Mouse (Mus musculus): ENCODE measurements at regions not wholly inside any gene's neighbourhood (a gene's known extent, or its start where the extent isn't known, plus 50 kb on each side); places are given as distances from the start of the nearest gene placed in this dataset.

- no peak for DNase-seq
Measured at GRCm38 (mm10) chr10:116726031-116726430, 144.7 kb upstream of the Cnot2 start.

DNA sequence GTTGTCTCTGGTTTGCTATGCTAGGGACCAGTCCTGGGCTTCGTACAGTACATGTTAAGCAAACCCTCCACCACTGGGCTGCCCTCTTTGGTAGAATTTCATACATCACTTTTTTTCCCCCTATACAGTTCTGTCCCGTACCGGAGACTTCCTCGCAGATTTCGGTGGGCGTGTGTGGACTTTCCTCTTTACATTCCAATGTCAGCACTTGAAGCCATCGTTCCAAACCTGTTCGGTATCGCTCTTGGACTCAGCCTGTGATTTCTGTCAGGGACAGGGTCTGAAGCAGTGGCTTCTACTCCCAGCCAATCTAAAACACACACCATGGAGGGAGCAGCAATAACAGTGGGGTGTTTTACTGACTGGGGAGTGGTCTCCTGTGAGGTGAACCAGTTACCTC lies 140.7 kb upstream of the Cnot2 start:
- no peak for DNase-seq

- no peak for DNase-seq
Measured at GRCm38 (mm10) chr10:116719616-116720015, 138.3 kb upstream of the Cnot2 start.

DNA sequence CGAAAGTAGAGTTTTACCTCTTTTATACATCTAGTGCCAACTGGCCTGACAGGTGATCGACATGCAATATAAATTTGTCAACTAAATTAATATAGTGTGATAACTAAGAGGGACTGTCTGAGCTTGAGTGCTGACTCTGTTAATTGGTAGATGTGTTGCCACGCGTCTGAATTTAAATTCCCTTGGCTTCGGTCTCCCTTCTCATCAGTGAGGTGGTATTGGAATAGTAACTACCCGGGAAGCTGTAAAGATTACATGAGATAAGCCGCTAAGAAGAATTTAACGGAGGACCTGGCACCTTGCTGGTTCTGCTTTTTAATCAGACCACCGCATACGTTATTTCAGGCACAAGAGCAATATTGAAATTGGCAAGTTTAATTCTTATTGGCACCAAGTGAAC lies 136.7 kb upstream of the Cnot2 start:
- no peak for DNase-seq

DNA sequence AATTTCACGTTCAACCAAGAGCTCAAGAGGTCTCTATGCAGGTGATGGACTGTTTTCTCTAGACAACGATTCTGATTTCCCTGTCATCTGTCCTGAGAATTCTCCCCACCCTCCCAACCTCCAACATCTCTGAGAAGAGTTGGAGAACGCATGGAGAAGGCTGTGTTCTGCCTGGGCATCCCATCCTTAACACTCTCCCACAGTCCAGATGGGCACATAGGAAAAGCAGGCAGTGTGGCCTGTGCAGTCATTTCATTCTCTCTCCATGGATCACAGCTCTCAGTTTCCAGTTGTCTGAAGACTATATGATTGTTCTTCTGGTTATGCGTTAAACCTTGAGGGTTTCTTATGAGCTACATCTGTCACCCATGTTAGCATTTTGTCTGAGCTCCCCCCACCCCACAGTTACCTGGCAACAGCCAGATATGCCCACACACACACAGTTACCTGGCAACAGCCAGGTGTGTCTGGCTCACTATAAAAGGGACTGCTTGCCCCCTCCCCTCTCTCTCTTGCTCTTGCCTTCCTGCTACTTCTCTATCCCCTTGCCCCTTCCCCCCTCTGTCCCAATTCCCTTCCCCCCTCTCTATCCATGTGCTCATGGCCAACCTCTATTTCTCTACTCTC lies 135.8 kb upstream of the Cnot2 start:
- DNase-seq: no peak

DNA sequence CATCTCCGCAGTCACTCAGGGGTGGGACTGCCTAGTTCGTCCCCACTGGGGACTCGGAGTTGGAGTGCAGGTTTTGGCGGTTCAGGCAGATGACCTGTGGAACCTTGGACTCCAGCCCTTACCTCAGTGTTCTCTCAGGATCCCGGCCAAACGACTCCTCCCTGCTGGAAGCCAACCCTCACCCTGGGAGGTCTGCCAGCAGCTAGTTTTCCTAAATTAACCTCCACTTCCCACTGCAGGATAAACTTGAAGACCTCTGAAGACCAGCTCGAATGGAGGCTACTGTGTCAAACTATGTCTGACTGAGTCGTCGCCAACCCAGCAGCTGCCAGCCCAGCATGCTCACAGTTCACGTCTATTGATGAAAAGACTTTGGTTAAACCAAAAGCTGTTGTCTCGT lies 132.1 kb upstream of the Cnot2 start:
- DNase-seq: no peak

DNA sequence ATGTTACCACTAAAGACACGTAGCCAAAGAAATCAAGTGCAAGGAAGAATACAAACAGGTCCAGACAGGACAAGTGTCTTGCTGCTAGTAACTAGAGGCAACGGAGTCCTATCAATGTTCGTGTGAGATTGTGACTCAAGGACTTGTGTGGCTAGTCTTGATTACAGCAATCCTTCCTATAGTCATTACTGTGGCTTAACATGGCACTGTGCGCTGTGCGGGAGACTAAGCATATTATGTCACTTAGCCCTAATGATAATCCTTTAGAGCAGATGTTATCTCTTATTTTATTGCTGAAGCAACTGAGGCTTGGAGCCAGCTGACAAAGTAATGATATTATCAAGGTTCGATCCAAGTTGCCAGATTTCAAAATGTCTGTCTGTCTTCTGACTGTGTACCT lies 125.7 kb upstream of the Cnot2 start:
- DNase-seq: no peak

DNA sequence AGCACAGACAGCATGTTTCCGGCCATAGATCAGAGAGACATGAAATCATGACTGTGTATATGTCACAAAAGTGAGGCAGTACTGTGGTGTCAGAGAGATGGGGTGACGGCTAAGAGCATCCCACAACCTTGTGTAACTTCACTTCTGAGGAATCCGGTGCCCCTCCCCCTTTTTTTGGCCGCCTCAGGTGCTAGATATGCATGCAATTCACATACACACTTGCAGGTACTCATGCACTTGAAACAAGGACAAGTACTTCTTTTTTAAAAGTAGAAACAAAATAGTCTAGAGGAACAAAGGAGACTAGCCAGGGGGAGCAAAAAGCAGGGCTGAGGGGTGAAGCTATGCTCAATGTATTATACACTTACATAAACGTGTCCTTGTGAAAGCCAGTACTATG lies 120.0 kb upstream of the Cnot2 start:
- DNase-seq: no peak

GRCm38 (mm10) chr10:116699711-116700110 lies 118.4 kb upstream of the Cnot2 start:
- DNase-seq: no peak

GRCm38 (mm10) chr10:116697628-116698316 lies 116.5 kb upstream of the Cnot2 start:
- no peak for DNase-seq

DNA sequence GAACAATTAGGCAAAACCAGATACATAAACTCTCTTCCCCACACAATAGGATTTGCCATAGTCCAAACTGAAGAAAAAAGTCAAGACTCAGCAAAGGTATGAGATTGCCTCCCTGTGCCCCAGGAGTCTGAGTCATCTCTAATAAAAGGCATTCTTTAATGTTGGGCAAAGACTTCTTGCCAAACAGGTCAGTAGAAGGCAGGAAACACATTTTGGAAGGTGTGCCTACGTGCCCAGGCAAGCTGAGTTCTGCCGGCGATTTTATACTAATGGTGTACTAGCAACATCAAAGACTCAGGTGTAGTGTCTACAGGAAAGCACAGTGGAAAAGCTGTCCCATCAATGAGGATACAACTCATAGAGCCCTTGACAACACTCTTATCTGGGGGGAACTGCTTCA lies 112.5 kb upstream of the Cnot2 start:
- no peak for DNase-seq

GRCm38 (mm10) chr10:116686741-116687140 lies 105.4 kb upstream of the Cnot2 start:
- DNase-seq: no peak

DNA sequence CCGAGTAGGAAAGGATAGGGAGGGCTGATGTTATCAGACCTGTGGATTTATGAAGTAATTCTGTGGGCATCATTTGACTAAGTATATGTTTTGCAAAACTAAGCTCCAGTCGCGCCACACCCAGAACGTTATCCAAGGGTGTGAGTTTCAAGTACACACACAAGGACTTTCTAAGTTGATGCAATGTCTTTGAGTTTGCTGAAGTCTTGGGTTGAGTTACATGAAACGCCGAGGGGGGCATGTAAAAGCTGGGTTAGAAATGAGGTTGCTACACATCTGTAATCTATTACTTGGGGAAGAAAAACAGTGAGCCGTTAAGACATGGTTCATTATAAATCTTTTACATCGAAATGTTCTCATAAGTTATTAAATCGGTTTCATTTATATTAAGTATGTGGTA lies 102.1 kb upstream of the Cnot2 start:
- DNase-seq: no peak

GRCm38 (mm10) chr10:116678950-116679735 lies 97.8 kb upstream of the Cnot2 start:
- DNase-seq: no peak

GRCm38 (mm10) chr10:116677949-116678348 lies 96.6 kb upstream of the Cnot2 start:
- no peak for DNase-seq

DNA sequence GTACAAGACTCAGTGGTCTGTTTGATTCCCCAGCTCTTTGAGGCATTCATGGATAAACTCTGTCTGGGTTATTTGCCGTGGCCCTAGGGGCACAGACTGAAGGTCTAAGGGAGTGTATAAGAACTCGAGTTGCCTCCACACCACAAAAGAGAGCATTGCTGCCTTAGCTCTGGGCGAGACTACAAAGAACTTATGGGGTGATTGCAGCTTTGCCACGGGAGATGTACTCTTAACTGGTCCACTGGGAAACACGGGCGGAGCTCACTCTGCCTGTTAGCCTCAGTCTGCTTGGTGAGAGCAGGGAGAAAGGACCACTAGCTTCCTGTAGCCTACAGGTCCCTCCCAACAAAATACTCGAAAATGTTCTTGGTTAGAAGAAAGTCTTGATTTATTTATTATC lies 93.9 kb upstream of the Cnot2 start:
- no peak for DNase-seq

DNA sequence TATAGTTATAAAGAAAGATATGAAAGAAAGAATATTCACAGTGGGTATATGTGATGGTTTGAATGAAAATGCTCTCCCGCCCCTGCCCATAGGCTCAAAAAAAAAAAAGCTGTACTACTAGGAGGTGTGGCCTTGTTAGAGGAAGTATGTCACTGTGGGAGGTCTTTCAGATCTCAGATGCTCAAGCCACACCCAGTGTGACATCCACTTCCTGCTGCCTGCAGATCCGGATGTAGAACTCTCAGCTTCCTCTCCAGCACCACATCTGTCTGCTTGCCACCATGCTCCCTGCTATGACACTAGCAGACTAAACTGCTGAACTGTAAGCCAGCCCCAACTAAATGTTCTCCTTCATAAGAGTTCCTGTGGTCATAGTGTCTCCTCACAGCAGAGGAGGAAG lies 93.0 kb upstream of the Cnot2 start:
- no peak for DNase-seq

GRCm38 (mm10) chr10:116658162-116658962 lies 77.1 kb upstream of the Cnot2 start:
- no peak for DNase-seq

GRCm38 (mm10) chr10:116655891-116656290 lies 74.6 kb upstream of the Cnot2 start:
- DNase-seq: no peak

DNA sequence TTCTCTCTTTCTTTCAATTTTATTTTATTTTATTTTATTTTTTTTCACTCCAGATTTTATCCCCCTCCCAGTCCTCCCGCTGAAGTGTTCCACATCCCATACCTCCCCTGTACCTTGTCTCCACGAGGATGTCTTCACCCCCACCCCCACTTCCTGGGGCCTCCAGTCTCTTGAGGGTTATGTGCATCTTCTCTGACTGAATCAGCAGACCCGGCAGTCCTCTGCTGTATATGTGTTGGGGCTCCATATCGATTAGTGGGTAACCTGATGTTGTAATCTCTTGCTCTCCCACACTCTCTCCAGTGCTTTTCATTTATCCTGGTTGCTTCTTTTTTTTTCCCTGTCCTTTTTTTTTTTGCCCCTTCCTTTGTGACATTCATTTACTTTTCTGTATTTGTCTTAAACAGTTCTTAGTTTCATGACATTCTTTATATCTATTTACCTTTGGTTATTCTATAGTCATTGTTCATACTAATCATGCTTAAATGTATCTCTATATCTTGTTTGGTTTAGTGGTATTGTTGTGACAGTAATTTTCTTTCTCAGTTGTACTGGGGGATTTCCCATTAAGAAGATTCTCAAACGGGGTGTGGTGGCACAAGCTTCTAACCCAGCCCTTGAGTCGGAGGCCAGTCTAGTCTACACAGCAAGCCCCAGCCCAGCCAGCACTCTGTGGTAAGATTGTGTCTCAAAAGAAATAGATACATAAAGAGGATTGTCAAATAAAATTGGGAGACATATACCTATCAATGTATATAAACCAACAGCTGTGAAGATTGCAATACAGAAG lies 73.9 kb upstream of the Cnot2 start:
- no peak for DNase-seq

GRCm38 (mm10) chr10:116654091-116654490 lies 72.8 kb upstream of the Cnot2 start:
- no peak for DNase-seq

GRCm38 (mm10) chr10:116653511-116653945 lies 72.2 kb upstream of the Cnot2 start:
- peak; percentile 81 to 84 for DNase-seq
